Mouse (Mus musculus): Measurements from ENCODE around the gene Os9. TPM values are rescaled to one million over a fixed set of nuclear protein-coding genes. Genes with fewer than 3 reads are reported as not detected.

Gene Os9
- total RNA-seq, 2 experiments from 2014 or later, result 111 to 116 TPM

DNA sequence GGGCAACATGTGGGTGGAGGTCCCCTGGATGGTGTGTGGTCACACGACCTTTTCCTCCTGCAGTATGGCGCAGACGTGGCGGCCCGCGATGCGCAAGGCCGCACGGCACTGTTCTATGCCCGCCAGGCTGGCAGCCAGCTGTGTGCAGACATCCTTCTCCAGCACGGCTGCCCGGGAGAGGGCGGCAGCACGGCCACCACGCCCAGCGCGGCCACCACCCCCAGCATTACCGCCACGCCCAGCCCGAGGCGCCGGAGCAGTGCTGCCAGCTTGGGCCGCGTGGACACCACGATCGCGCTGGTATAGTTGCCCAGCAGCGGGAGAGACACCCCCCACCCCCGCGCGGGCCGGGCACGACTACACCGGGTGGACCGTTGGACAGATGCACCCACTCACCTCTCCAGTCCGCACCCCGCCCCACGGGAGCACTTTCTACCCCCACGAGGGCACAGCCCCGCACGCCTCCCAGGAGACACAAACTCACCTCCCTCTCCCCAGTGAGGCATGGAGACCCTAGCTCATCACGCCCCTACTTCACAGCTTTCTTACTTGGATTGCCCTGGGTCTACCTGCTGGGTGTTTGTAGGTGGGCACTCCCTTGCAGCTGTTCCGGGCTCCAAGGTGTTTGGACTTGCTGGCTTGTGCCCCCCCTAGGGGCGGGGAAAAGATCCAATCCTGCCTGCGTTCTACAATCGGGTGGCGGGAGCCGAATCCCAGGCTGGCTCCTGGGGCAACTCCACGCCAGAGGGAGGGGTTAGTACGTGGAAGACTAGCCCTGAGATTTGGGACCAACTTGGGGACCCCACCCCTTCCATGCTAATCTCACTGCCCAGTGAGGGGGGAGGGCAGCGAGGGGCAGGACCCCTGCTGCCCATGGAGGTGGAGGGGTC is 29.2 kb downstream of the Os9 start:
- intact Hi-C loops (cut with DNase I), result no loop called here
- peak in 1 of 2 experiments; percentile 56 for DNase-seq (ENCODE audit: low spot score in 2 of 2)

DNA sequence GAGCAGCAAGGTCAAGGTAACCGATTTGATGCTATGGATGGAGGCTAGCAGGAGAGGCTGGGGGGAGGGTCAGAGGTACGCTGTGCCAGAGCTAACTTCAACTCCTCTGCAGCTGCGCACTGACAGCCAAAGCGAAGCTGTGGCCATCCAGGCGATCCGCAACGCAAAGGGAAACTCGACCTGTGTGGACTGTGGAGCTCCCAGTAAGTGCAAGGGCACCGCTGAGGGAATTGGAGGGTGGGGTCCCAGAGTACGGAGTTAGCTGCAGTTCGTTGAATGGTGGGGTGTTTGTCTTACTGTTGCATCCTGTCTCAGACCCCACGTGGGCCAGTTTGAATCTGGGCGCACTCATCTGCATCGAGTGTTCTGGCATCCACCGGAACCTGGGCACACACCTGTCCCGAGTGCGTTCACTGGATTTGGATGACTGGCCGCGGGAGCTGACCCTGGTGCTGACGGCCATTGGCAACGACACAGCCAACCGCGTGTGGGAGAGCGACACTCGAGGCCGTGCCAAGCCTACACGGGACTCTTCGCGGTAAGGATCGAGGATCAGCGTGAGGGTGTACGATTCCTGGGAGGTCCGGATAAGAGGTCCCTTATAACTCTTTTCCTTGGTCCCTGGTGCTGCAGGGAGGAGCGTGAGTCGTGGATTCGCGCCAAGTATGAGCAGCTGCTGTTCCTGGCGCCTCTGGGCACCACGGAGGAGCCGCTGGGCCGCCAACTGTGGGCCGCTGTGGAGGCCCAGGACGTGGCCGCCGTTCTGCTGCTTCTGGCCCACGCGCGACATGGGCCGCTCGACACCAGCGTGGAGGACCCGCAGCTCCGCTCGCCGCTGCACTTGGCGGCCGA is 30.1 kb downstream of the Os9 start:
- peak in 1 of 2 experiments; percentile 72 for DNase-seq (ENCODE audit: low spot score in 2 of 2)
- intact Hi-C loops (cut with DNase I), result no loop called here

DNA sequence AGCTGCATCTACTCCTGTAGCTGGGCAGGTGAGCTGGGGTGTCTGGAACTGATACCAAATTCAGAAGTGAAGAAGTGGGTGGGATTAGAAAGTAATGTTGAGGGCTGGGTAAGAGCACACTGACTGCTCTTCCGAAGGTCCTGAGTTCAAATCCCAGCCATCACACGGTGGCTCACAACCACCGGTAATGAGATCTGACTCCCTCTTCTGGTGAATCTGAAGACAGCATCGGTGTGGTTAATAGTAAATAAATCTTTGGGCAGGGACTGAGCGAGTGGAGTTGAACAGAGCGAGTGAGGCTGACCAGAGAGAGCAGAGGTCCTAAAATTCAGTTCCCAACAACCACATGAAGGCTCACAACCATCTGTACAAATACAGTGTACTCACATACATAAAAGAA is 35.3 kb downstream of the Os9 start:
- intact Hi-C loops (cut with DNase I), result no loop called here
- DNase-seq (ENCODE audit: low spot score in 2 of 2), result no peak

- DNase-seq (ENCODE audit: low spot score in 2 of 2), result no peak
- intact Hi-C loops (cut with DNase I), result no loop called here
Observed at GRCm38 (mm10) chr10:127085052-127085451, 35.9 kb downstream of the Os9 start.

- intact Hi-C loops (cut with DNase I), result no loop called here
- DNase-seq (ENCODE audit: low spot score in 2 of 2), result no peak
Observed at GRCm38 (mm10) chr10:127083915-127084306, 37.0 kb downstream of the Os9 start.

- no peak for DNase-seq (ENCODE audit: low spot score in 2 of 2)
- intact Hi-C loops (cut with DNase I), result no loop called here
Observed at GRCm38 (mm10) chr10:127083292-127083914, 37.5 kb downstream of the Os9 start.

- intact Hi-C loops (cut with DNase I), result no loop called here
- peak in 1 of 2 experiments; percentile 64 for DNase-seq (ENCODE audit: low spot score in 2 of 2)
Observed at GRCm38 (mm10) chr10:127081996-127082620, 38.8 kb downstream of the Os9 start.

DNA sequence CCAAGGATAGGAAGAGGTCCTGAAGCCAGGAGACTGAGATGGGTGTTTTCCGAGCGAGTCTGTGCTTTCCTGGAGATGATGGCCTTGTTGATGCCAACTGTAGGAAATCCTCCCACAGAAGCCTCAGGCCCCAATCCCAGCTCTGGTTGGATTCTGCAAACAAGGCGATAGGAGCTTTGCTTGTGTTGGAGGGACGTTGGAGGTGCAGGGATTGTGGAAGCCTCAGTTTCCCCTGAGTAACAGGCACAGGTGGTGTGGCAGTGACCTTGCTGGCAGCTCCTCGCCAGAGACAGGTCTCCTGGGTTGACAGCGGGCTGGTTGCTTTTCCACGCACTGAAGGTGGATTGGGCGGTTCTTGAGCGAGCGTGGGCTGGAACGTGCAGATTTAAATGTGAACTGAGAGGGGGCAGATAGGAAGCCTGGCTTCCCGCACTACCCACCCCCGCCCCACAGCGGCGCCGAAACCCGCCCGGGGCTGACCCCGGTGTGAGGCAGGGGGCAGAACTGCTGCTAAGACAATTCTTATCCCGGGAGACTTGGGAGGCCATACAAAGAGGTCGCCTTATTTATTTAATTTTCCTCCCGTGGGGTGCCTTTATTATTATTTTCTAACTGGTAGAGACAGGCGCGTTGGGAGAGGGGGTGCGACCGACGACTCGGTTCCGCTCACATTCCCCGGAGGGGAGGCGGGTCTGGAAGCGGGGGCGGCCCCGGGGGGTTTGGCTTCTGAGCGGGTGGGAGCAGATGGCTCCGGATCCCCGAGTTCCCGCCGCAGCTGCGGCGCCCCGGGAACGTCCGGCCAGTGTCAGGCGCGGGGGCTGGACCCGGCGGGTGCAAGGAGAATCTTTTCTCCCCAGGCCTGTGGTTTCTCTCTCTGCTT is 39.8 kb downstream of the Os9 start:
- intact Hi-C loops (cut with DNase I), result no loop called here
- peak; percentile 69 to 70 for DNase-seq (ENCODE audit: low spot score in 2 of 2)

- no peak for DNase-seq (ENCODE audit: low spot score in 2 of 2)
- intact Hi-C loops (cut with DNase I), result loop anchor here (5.0 kb wide), 1 partner anchor 92 kb away; no protein-coding TSS in a partner anchor
Observed at GRCm38 (mm10) chr10:127079665-127080391, 41.1 kb downstream of the Os9 start.

DNA sequence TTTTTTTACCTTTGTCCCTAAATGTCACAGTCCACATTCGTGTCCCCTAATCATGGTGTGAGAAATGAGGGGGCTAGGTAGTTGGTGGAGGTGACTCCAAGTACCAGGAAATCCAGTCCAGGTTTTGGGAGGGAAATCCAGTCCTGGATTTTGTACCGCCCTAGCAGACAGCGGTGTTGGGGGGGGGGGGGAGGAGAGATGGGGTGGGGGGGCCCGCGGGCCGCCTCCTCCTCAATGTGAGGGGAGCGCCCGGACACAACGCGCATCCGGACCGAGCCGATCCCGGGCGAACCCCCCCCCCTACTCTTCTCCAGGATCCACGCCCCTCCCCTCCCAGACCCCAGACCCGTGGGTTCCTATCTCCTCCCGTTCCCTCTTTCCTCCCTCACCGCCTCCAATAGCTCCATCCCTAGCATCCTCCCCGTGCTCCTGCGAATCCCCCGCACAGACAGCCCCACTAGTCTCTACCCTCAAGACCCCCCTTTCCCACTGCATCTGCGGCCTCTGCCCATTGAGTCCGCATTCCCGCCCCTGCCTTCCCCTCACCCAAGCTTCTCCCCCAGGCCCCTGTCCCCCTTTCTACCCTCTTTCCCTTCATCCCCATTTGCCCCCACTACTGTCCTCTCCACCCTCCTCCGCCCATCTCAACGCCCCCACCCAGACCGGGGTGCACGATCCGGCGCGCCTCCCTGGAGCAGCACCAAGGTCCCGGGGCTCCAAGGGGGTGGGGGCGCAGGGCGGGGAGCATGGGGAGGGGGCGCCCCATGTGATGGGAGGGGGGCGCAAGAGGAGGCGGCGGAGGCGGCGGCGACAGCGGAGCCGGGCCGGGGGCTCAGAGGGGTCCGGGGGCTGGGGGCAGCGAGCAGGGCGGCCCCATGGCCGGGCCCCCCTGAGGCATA is 42.0 kb downstream of the Os9 start:
- DNase-seq (ENCODE audit: low spot score in 2 of 2), result peak; percentile 82 to 84
- intact Hi-C loops (cut with DNase I), result loop anchor here (5.0 kb wide), 1 partner anchor 93 kb away; no protein-coding TSS in a partner anchor

DNA sequence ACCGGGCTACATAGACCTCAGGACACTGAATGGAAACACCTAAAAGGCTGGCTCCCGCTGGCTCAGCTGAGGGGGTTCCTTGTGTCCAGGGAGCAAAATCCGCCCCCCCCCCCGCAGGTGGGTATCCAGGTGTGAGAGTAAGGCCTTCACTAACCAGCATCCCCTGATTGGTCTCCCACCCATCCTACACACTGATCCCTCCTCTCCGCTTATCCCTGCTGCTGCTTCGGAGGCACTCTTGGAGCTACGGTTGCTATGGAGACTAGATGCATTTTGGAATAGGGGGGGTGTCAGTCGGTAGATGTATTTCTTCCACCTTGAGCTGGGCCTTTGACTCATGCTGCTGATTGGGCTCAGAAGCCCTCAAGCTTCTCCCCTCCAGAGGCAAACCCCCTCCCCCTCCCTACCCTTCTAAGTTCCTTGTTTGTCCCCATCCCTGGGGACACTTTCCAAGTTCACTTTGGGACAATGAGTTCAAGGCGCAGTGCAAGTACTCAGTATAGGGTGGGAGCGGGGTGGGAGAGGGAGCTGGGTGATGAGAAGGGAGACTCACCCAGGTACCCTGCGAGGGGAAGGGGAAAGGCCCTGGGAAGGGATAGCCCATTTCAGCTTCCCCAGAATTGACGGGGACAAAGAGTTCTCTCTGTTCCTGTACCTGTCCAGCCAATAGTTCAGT is 42.8 kb downstream of the Os9 start:
- DNase-seq (ENCODE audit: low spot score in 2 of 2), result peak; percentile 67 to 88
- intact Hi-C loops (cut with DNase I), result loop anchor here (5.0 kb wide), 1 partner anchor 94 kb away; no protein-coding TSS in a partner anchor

DNA sequence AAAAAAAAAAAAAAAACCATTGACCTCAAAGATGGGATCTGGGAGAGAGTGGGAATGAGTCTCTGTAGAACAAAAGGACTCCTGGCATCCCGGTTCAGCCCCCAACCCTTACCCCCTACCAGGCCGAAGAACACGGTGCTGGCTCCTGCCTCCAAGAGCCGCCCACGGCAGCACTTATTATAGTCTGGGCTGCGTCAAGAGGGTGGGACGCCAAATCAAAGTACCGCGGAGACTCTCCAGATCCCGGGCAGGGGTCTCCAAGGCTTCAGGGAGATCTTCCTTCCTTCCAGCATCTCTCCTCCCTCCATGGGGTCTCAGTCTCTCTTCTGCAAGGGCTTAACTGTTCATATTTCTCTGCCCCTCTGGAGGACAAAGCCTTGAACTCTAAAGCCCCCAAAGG is 43.4 kb downstream of the Os9 start:
- peak; percentile 60 to 68 for DNase-seq (ENCODE audit: low spot score in 2 of 2)
- intact Hi-C loops (cut with DNase I), result loop anchor here (5.0 kb wide), 1 partner anchor 95 kb away; no protein-coding TSS in a partner anchor

GRCm38 (mm10) chr10:127076082-127076481 is 44.8 kb downstream of the Os9 start:
- DNase-seq (ENCODE audit: low spot score in 2 of 2), result peak in 1 of 2 experiments; percentile 58

DNA sequence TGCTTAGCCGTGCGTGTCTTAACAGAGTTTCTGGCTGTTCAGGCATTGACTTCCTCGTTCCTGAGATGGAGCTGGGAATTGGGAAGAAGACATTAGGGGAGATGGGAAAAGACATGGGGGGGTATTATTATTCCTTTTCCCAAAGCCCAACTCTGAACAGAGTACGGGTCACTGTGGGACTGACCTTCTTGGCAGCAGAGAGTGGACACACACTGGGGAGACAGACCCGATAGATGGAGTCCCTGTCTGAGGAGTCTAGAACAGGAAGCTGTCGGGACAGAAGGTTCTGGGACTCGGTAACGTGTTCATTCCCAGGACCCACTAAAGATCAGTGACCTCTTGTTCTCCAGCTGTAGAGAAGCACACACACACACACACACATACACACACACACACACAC is 45.3 kb downstream of the Os9 start:
- intact Hi-C loops (cut with DNase I), result loop anchor here (5.0 kb wide), 1 partner anchor 97 kb away; no protein-coding TSS in a partner anchor
- no peak for DNase-seq (ENCODE audit: low spot score in 2 of 2)

More at GRCm38 (mm10) chr10:127076082-127076481, 44.8 kb downstream of the Os9 start:
- intact Hi-C loops (cut with DNase I), result loop anchor here (5.0 kb wide), 1 partner anchor 96 kb away; no protein-coding TSS in a partner anchor

GRCm38 (mm10) chr10:127075080-127075479 is 45.9 kb downstream of the Os9 start, which contains the start of gene Agap2:
Gene Agap2, plus strand, starts transcription at chr10:127075284.
- DNase-seq (ENCODE audit: low spot score in 2 of 2), result no peak
- intact Hi-C loops (cut with DNase I), result loop anchor here (5.0 kb wide), 1 partner anchor 97 kb away; no protein-coding TSS in a partner anchor

GRCm38 (mm10) chr10:127073981-127074380 is 47.0 kb downstream of the Os9 start:
- DNase-seq (ENCODE audit: low spot score in 2 of 2), result no peak
- intact Hi-C loops (cut with DNase I), result no loop called here

Measured in left cerebral cortex, postnatal 14 days (tissue).